Comparison of ENCODE assay signal across 15 mouse cellular contexts in genomic region chr3:20004422-20004821, GRCm38 (mm10).
"Had no signal": no experiment of that assay in that cellular context is flagged by ENCODE, and none has a peak within 500 bp of the region (broad histone marks: within the 10 kb centered on the region; RNA-seq: fewer than 3 reads in every experiment).

No protein-coding gene starts in this region.

- H3K27ac ChIP-seq: kidney, postnatal 0 days; layer of hippocampus, adult 2 months; liver, embryonic 14.5 days; lung, embryonic 15.5 days; macrophage; neural tube, embryonic 13.5 days had no signal

- H3K9me3 ChIP-seq: lung, embryonic 15.5 days; neural tube, embryonic 13.5 days had no signal

- H3K4me3 ChIP-seq: layer of hippocampus, adult 2 months; lung, embryonic 15.5 days; neural tube, embryonic 13.5 days had no signal

- H3K4me1 ChIP-seq: lung, embryonic 15.5 days; neural tube, embryonic 13.5 days had no signal

- H3K9ac ChIP-seq: liver, embryonic 14.5 days; lung, embryonic 15.5 days; neural tube, embryonic 13.5 days had no signal

- H3K4me2 ChIP-seq: liver, embryonic 11.5 days; lung, embryonic 15.5 days; midbrain, embryonic 11.5 days; neural tube, embryonic 13.5 days had no signal

- DNase-seq: kidney, adult 2 months; kidney, postnatal 25 days; layer of hippocampus, adult 9-11 months; lung, adult 18-20 months; midbrain, embryonic 14.5 days; thymus, adult 18-20 months; thymus, postnatal 36 days had no signal

- H3K27me3 ChIP-seq: lung, embryonic 15.5 days; neural tube, embryonic 13.5 days had no signal
